Mouse (Mus musculus) forebrain, embryonic 15.5 days (tissue): ENCODE results near the gene Hilpda. TPM values are rescaled to one million over a fixed set of nuclear protein-coding genes. Genes with fewer than 3 reads are reported as not detected.
A peak's percentile ranks its signal among the peaks of the same experiment; 100 is the strongest.

Experiments
- ATAC-seq: fragments of 200-750 bp; cut with Nextera tagmentation; replicated peaks from 2 replicates; pipeline ENCODE4 v1.8.0; 2017; ENCODE audit warnings: mild to moderate bottlenecking, moderate TSS enrichment, moderate library complexity
- H3K27ac ChIP-seq: fragments of 300-500 bp; sonication (generic); replicated peaks from 2 replicates; pipeline ENCODE4 v1.5.1; 2015; ENCODE audit warnings: mild to moderate bottlenecking, inconsistent platforms
- H3K27me3 ChIP-seq: fragments of 300-500 bp; sonication (generic); 2 replicates; pipeline ENCODE4 v1.6.1; 2015; ENCODE audit warnings: inconsistent platforms
- H3K36me3 ChIP-seq: fragments of 300-500 bp; sonication (generic); 2 replicates; pipeline ENCODE4 v1.6.1; 2015; ENCODE audit warnings: mild to moderate bottlenecking, inconsistent platforms
- H3K4me1 ChIP-seq: fragments of 300-500 bp; sonication (generic); 2 replicates; pipeline ENCODE4 v1.6.1; 2015; ENCODE audit warnings: inconsistent platforms
- H3K4me2 ChIP-seq: fragments of 300-500 bp; sonication (generic); replicated peaks from 2 replicates; pipeline ENCODE4 v1.6.1; 2015; ENCODE audit warnings: mild to moderate bottlenecking, inconsistent platforms
- H3K4me3 ChIP-seq: fragments of 300-500 bp; sonication (generic); 2 replicates; pipeline ENCODE4 v1.5.1; 2015; ENCODE audit warnings: mild to moderate bottlenecking, inconsistent platforms
- H3K9ac ChIP-seq: fragments of 300-500 bp; sonication (generic); replicated peaks from 2 replicates; pipeline ENCODE4 v1.6.1; 2015; ENCODE audit warnings: mild to moderate bottlenecking, inconsistent platforms
- H3K9me3 ChIP-seq: fragments of 300-500 bp; sonication (generic); 2 replicates; pipeline ENCODE4 v1.6.1; 2016; ENCODE audit warnings: inconsistent platforms
- WGBS: fragments of 180-500 bp; shearing (Covaris S2); methylation state at CpG from one replicate; pipeline ENCODE4 v1.1.7; 2015; ENCODE audit warnings: mixed read lengths; 5-methylcytosine and 5-hydroxymethylcytosine counted together
- polyA plus RNA-seq: library from polyadenylated mRNA; unstranded; fragments of >200 nt; fragmentation: Nextera tagmentation; extraction: Ambion mirVana; gene quantifications from 2 replicates; pipeline ENCODE4 v1.2.1, GENCODE M21; 2015

Hilpda gene
- polyA plus RNA-seq, 1 experiment from 2014 or later: 46.1 TPM

DNA sequence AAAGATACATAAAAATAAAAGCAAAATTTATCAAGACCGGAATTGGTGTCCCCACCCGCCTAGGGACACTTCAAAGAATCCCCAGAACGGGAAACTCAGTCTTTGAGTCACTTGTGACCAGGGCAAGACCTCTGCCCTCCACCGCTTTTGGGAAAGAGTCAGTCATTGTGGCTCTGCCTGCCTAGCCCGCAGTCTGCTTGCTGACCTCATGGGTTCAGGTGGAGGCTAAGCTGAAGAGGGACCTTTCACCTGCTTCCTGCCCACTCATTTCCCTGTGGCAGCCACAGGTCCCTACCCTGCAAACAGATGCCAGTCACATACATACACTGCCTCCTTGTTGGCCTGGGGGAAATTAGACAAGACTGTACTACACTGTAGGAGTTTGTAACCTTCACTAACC lies 25.7 kb upstream of the Hilpda start:
- no peak overlapping the region for H3K4me3 ChIP-seq
- WGBS: 64% methylated on average over 5 of the region's 5 CpGs

DNA sequence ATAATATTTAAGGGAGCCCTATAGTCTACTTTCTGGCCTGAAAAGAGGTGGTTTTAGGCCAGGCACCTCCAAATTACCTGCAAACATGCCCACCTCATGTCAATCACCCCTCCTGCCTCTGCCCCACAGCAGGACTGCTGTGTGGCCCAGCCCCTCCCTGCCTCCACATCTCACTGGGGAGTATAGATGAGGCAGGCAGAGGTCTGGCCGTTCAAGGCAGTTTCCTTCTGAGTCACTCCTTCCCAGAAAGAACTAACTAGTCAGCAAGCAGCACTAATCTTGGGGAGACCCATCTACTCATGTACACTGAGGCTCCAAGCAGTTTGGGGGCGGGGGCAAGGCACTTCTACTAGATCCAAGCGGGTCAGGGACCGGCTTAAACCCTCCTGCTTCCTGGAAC lies 25.2 kb upstream of the Hilpda start:
- WGBS: 51% methylated on average over 4 of the region's 4 CpGs
- Histone ChIP-seq H3K9ac (no peak overlapping the region), H3K9me3 (no peaks in the 10 kb centered on the region), H3K36me3 (no peaks in the 10 kb centered on the region), H3K27me3 (no peaks in the 10 kb centered on the region), H3K27ac (no peak overlapping the region), H3K4me2 (no peak overlapping the region), H3K4me1 (no peaks in the 10 kb centered on the region), H3K4me3 (no peak overlapping the region)
- ATAC-seq: no peak

More for the DNA sequence above, 25.7 kb upstream of the Hilpda start:
- Histone ChIP-seq H3K36me3 (no peaks in the 10 kb centered on the region), H3K9me3 (no peaks in the 10 kb centered on the region), H3K27ac (no peak overlapping the region), H3K4me2 (no peak overlapping the region), H3K4me1 (no peaks in the 10 kb centered on the region), H3K9ac (no peak overlapping the region), H3K27me3 (no peaks in the 10 kb centered on the region)
- ATAC-seq: no peak

- Histone ChIP-seq H3K4me2 (no peak overlapping the region), H3K27me3 (no peaks in the 10 kb centered on the region), H3K4me3 (no peak overlapping the region), H3K36me3 (no peaks in the 10 kb centered on the region), H3K9ac (no peak overlapping the region), H3K9me3 (no peaks in the 10 kb centered on the region), H3K27ac (no peak overlapping the region), H3K4me1 (peaks cover 4% of the 10 kb centered on the region; the same call in 1 of the 2 replicates)
- ATAC-seq: no peak
- 89% methylated on average over 1 of the region's 1 CpGs for WGBS
Observed at GRCm38 (mm10) chr6:29259418-29259817, 12.9 kb upstream of the Hilpda start.

GRCm38 (mm10) chr6:29261831-29262230 lies 10.5 kb upstream of the Hilpda start:
- no peak for ATAC-seq
- H3K9ac ChIP-seq: no peak overlapping the region
- H3K27me3 ChIP-seq: no peaks in the 10 kb centered on the region
- no peaks in the 10 kb centered on the region for H3K36me3 ChIP-seq
- no peak overlapping the region for H3K4me2 ChIP-seq
- H3K4me3 ChIP-seq: no peak overlapping the region
- no peaks in the 10 kb centered on the region for H3K9me3 ChIP-seq
- H3K27ac ChIP-seq: no peak overlapping the region
- WGBS: 83% methylated on average over 5 of the region's 5 CpGs
- H3K4me1 ChIP-seq: peaks cover 4% of the 10 kb centered on the region; the same call in 1 of the 2 replicates

DNA sequence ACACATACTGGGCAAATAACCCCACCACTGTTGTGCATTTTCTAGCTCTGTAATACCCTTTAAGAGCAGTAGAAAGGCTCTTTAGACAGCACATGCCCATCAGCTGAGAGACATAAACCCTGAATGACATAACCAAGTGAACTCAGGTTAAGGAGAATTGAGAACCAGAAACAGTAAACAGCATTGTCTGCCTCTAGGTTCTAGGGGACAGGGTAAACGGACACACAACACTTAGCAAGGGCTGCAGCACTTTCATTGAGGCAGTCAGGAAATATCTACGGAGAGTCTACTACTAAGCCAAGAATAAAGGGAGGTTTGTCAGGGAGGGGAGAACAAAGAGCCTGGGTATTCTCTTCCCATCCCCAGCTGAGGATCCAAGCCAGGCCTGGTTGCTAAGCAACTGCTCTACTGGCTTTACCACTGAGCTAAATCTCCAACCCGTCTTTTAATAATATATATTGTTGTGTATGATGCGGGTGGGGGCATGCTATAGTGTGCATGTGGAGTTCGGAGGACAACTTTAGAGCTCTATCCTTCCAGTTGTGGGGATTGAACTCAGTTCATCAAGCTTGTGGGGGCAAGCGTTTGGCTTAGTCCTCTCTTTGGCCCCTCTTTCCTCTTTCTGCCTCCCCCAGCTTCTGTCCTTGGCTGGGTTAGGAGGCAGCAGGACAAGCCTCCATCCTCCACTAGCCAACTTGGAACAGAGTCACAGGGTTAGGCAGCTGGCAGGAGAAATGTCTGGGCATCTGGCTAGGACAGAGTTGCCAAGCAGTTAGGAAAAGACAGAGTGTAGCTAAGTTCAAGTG lies 8.4 kb upstream of the Hilpda start:
- peaks cover 4% of the 10 kb centered on the region; the same call in 1 of the 2 replicates for H3K4me1 ChIP-seq
- no peaks in the 10 kb centered on the region for H3K9me3 ChIP-seq
- H3K36me3 ChIP-seq: no peaks in the 10 kb centered on the region
- no peak overlapping the region for H3K9ac ChIP-seq
- H3K4me3 ChIP-seq: no peak overlapping the region
- peak overlapping the region; percentile 11; the same call in 1 of the 2 replicates for H3K27ac ChIP-seq
- peak; percentile 69 for ATAC-seq
- H3K4me2 ChIP-seq: no peak overlapping the region
- H3K27me3 ChIP-seq: no peaks in the 10 kb centered on the region
- 40% methylated on average over 6 of the region's 6 CpGs for WGBS

DNA sequence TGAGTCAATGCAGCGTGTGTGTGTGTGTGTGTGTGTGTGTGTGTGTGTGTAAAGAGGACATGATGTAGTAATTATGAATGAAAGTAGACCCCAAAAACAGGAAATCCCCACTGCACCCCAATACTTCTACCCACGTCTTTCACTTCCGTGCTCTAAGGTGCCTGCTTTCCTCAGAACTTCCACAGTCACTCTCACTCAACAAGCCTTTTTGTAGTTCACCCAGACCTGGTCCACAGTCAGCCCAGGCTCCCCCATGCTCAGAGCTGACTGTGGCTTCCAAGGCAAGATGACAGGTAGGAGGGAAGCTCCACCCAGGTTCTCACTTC lies 7.9 kb upstream of the Hilpda start:
- Histone ChIP-seq H3K27me3 (no peaks in the 10 kb centered on the region), H3K27ac (no peak overlapping the region), H3K4me1 (peaks cover 4% of the 10 kb centered on the region; the same call in 1 of the 2 replicates), H3K9ac (no peak overlapping the region), H3K9me3 (no peaks in the 10 kb centered on the region), H3K36me3 (no peaks in the 10 kb centered on the region), H3K4me3 (no peak overlapping the region), H3K4me2 (no peak overlapping the region)
- no peak for ATAC-seq
- 91% methylated on average over 3 of the region's 3 CpGs for WGBS

- Histone ChIP-seq H3K4me3 (no peak overlapping the region), H3K4me1 (peaks cover 4% of the 10 kb centered on the region; the same call in 1 of the 2 replicates), H3K4me2 (no peak overlapping the region), H3K27ac (no peak overlapping the region), H3K36me3 (no peaks in the 10 kb centered on the region), H3K27me3 (no peaks in the 10 kb centered on the region), H3K9me3 (no peaks in the 10 kb centered on the region), H3K9ac (no peak overlapping the region)
- WGBS: 89% methylated on average over 4 of the region's 4 CpGs
- ATAC-seq: no peak
Observed at GRCm38 (mm10) chr6:29266936-29267335, 5.4 kb upstream of the Hilpda start.

DNA sequence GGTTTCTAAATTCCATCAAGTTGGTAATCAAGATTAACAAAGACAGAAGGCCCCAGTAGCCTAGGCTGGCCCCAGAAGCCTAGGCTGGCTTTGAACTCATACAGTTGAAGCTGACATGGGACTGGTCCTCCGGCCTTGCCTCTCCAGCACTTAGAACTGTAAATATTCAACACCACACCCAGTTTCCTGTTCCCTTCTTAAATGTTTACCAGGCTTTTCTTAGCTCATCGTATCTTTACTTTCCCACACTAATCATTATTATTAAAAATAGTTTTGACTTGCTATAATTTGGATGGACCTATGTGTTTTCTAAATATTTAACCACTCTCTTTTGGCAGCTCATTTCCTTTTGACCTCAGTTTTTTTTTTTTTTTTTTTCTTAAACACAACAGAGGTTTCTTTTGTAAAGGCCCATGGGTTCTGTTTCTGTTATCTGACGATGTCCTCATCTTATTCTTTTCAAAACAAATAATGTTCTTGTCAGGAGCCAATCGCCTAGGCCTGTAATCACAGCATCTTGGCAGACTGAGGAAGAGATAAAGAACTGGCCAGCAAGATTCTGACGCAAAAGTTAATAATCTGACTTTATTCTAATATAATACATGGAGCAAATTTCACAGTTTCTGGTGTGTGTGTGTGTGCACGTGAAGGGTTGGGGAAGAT lies 3.2 kb upstream of the Hilpda start:
- no peak overlapping the region for H3K4me2 ChIP-seq
- no peaks in the 10 kb centered on the region for H3K27me3 ChIP-seq
- no peak overlapping the region for H3K27ac ChIP-seq
- no peak for ATAC-seq
- 81% methylated on average over 6 of the region's 6 CpGs for whole genome bisulfite sequencing
- peaks cover 13% of the 10 kb centered on the region for H3K4me1 ChIP-seq
- H3K9ac ChIP-seq: no peak overlapping the region
- H3K4me3 ChIP-seq: no peak overlapping the region
- no peaks in the 10 kb centered on the region for H3K36me3 ChIP-seq
- H3K9me3 ChIP-seq: no peaks in the 10 kb centered on the region

- WGBS: 29% methylated on average over 8 of the region's 8 CpGs
- Histone ChIP-seq H3K9me3 (no peaks in the 10 kb centered on the region), H3K9ac (no peak overlapping the region), H3K27ac (no peak overlapping the region), H3K4me1 (peaks cover 15% of the 10 kb centered on the region), H3K27me3 (no peaks in the 10 kb centered on the region), H3K4me2 (no peak overlapping the region), H3K36me3 (peaks cover 6% of the 10 kb centered on the region), H3K4me3 (no peak overlapping the region)
- no peak for ATAC-seq
Observed at GRCm38 (mm10) chr6:29270961-29271360, 1.3 kb upstream of the Hilpda start.

DNA sequence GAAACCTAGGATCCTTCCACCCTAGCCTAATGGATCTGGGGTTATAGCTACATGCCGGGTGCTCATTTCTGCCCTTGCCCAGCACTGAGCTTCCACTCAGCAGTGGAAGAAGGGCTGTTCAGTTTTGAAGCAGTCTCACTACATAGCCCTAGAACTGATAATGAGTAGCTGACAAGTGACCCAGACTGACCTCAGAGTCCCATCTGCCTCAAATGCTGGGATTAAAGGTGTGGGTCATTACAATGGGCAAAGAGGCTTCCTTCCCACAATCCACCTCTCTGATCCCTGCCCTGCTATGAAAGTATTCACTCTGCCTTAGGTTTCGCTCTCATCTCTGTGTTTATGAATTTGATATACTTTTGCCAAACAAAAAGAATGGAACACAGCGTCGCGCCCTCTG lies 4.5 kb downstream of the Hilpda start:
- H3K9me3 ChIP-seq: no peaks in the 10 kb centered on the region
- peaks cover 15% of the 10 kb centered on the region for H3K4me1 ChIP-seq
- no peak overlapping the region for H3K4me3 ChIP-seq
- WGBS: 94% methylated on average over 5 of the region's 5 CpGs
- H3K27ac ChIP-seq: no peak overlapping the region
- ATAC-seq: no peak
- peaks cover 6% of the 10 kb centered on the region for H3K36me3 ChIP-seq
- H3K27me3 ChIP-seq: no peaks in the 10 kb centered on the region
- H3K4me2 ChIP-seq: no peak overlapping the region
- no peak overlapping the region for H3K9ac ChIP-seq

- Histone ChIP-seq H3K27me3 (no peaks in the 10 kb centered on the region), H3K9me3 (no peaks in the 10 kb centered on the region), H3K4me1 (peaks cover 6% of the 10 kb centered on the region), H3K27ac (no peak overlapping the region), H3K4me2 (no peak overlapping the region), H3K4me3 (no peak overlapping the region), H3K9ac (no peak overlapping the region), H3K36me3 (peaks cover 6% of the 10 kb centered on the region)
- WGBS: 42% methylated on average over 8 of the region's 8 CpGs
- ATAC-seq: peak; percentile 57
Observed at GRCm38 (mm10) chr6:29278513-29279267, 6.4 kb downstream of the Hilpda start.

DNA sequence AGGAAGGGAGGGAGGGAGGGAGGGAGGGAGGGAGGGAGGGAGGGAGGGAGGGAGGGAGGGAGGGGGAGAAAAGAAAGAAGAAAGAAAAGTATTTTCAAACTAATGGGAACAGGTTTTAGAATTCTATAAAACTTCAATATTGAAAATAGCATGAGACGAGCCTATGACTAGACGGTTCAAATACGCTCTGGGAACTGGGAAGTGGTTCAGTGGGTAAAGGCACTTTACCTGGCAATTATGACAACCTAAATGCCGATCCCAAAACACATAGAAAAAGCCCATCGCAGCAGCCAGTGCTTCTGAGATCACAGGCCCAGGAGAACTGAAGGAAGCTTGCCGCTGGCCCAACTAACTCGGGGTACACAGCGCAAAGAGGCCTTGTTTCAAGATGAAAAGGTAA lies 7.0 kb downstream of the Hilpda start, which contains the start of gene Fam71f2:
TSS of gene Fam71f2 (plus strand) at position 301 of the 400 bp plus-strand sequence.
- H3K4me3 ChIP-seq: no peak within 1 kb of the TSS
- WGBS: 87% methylated on average over 8 of the region's 8 CpGs
- no peaks in the 10 kb centered on the region for H3K27me3 ChIP-seq
- no peak within 1 kb of the TSS for H3K4me2 ChIP-seq
- H3K27ac ChIP-seq: no peak within 1 kb of the TSS
- no peaks in the 10 kb centered on the region for H3K9me3 ChIP-seq
- H3K4me1 ChIP-seq: 0 out of 2 replicates have a peak, but pooled peaks cover 1% of the 10 kb centered on the region
- H3K36me3 ChIP-seq: peaks cover 6% of the 10 kb centered on the region
- no peak within 1 kb of the TSS for H3K9ac ChIP-seq
- ATAC-seq: no peak
